ENCODE assay signal across 7 mouse cellular contexts in genomic region chr10:69352212-69353085, GRCm38 (mm10). TPM values are rescaled to one million over a fixed set of nuclear protein-coding genes. Genes with fewer than 3 reads are reported as not detected.
DNase-seq lines count a peak whose midpoint lies in the region; ATAC-seq lines count a peak whose summit lies in the region.

Cdk1 (minus strand) TSS chr10:69352938.

- DNase-seq in adrenal gland, adult 2 months, result peak; percentile 97
- DNase-seq in embryo, embryonic 9.5 days (ENCODE audit: extremely low spot score), result peak; percentile 95
- DNase-seq in gastrocnemius, postnatal 4 days (ENCODE audit: low spot score in 2 of 2), result peak; percentile 93 to 97
- peak; percentile 90 to 93 for DNase-seq in left cerebral cortex, postnatal 36 days (ENCODE audit: low spot score in 2 of 2)
- peak; percentile 99 for DNase-seq in midbrain, embryonic 11.5 days (ENCODE audit: low spot score, missing footprints)
- DNase-seq in skeletal muscle tissue, adult 2 months (ENCODE audit: low read depth, low spot score), result peak; percentile 91

- peak within 1 kb of the TSS; percentile 87 for H3K4me3 ChIP-seq in intestine, embryonic 16.5 days (ENCODE audit: low read length)
- H3K4me3 ChIP-seq in midbrain, embryonic 11.5 days (ENCODE audit: low read depth, low read length), result peak within 1 kb of the TSS; percentile 84

- H3K27ac ChIP-seq in intestine, embryonic 16.5 days (ENCODE audit: low read length), result peak within 1 kb of the TSS; percentile 84
- peak within 1 kb of the TSS; percentile 42; the same call in 1 of the 2 replicates for H3K27ac ChIP-seq in midbrain, embryonic 11.5 days (ENCODE audit: low read depth, low read length)

- WGBS in intestine, embryonic 16.5 days, result under 1% methylated on average over 51 of the region's 51 CpGs
- WGBS in midbrain, embryonic 11.5 days, result under 1% methylated on average over 51 of the region's 51 CpGs

- ATAC-seq in intestine, embryonic 16.5 days, result peak; percentile 95
- peak; percentile 97 for ATAC-seq in midbrain, embryonic 11.5 days (ENCODE audit: low FRiP score)

- peak within 1 kb of the TSS; percentile 80 for H3K4me2 ChIP-seq in intestine, embryonic 16.5 days (ENCODE audit: low read depth, low read length)
- H3K4me2 ChIP-seq in midbrain, embryonic 11.5 days, result peak within 1 kb of the TSS; percentile 87

- H3K9me3 ChIP-seq in intestine, embryonic 16.5 days (ENCODE audit: control insufficient read depth, low read length), result no peaks in the 10 kb centered on the region
- H3K9me3 ChIP-seq in midbrain, embryonic 11.5 days (ENCODE audit: control insufficient read depth, low read length), result no peaks in the 10 kb centered on the region

- 0 out of 2 replicates have a peak, but pooled peaks cover 8% of the 10 kb centered on the region for H3K36me3 ChIP-seq in intestine, embryonic 16.5 days (ENCODE audit: control insufficient read depth, insufficient read depth, low read length)
- peaks cover 17% of the 10 kb centered on the region for H3K36me3 ChIP-seq in midbrain, embryonic 11.5 days (ENCODE audit: control insufficient read depth, insufficient read depth, low read length)

- H3K9ac ChIP-seq in intestine, embryonic 16.5 days (ENCODE audit: low read depth, low read length), result peak within 1 kb of the TSS; percentile 91
- H3K9ac ChIP-seq in midbrain, embryonic 11.5 days (ENCODE audit: low read length), result peak within 1 kb of the TSS; percentile 96

- intact Hi-C loops in left cerebral cortex, postnatal 36 days (cut with DNase I), result no loop called here

- no peaks in the 10 kb centered on the region for H3K27me3 ChIP-seq in intestine, embryonic 16.5 days (replicated peaks; ENCODE audit: control insufficient read depth, insufficient read depth, low read length)
- H3K27me3 ChIP-seq in midbrain, embryonic 11.5 days (ENCODE audit: control insufficient read depth, insufficient read depth, low read length), result no peaks in the 10 kb centered on the region

- H3K4me1 ChIP-seq in intestine, embryonic 16.5 days (ENCODE audit: control insufficient read depth, insufficient read depth, low read length), result peaks cover 34% of the 10 kb centered on the region
- H3K4me1 ChIP-seq in midbrain, embryonic 11.5 days (ENCODE audit: control insufficient read depth, insufficient read depth, low read length), result peaks cover 27% of the 10 kb centered on the region

RNA-seq across cellular contexts. Expression of gene Cdk1, which starts in this region (rescaled TPM):
- 1 to 10 TPM; 4.2 to 6.2 TPM for total RNA-seq in adrenal gland, adult 2 months (2021)
- 2.0 and 3.6 TPM in 2 replicates for polyA plus RNA-seq in adrenal gland, adult 2 months (2012; rRNA removed)
- total RNA-seq in gastrocnemius, postnatal 4 days (2021), result 10 to 100 TPM; 52.7 to 56.0 TPM
- 339 and 377 TPM in 2 replicates for polyA plus RNA-seq in intestine, embryonic 16.5 days (2015; fragmentation: Nextera tagmentation; extraction: Ambion mirVana)
- total RNA-seq in left cerebral cortex, postnatal 36 days (2021), result 1 to 10 TPM in 1 of 2 experiments, under 1 TPM in 1; 0.68 to 1.6 TPM
- 408 and 424 TPM in 2 replicates for polyA plus RNA-seq in midbrain, embryonic 11.5 days (2014; fragmentation: Nextera tagmentation; extraction: Ambion mirVana)

Comparison
In these comparisons a context has a peak if more than half of its experiments do, and no peak if none do; other contexts are left out.
1. Peak in every context shown above with its lines: DNase-seq, ATAC-seq, H3K4me3 ChIP-seq and H3K27ac ChIP-seq.
2. RNA of gene Cdk1 (total RNA-seq): 52.7 to 56.0 TPM in gastrocnemius, postnatal 4 days; 4.2 to 6.2 TPM in adrenal gland, adult 2 months and 0.68 to 1.6 TPM in left cerebral cortex, postnatal 36 days; every median in the first group is over 4 times any median in the second.
3. RNA of gene Cdk1 (polyA plus RNA-seq): 408 to 424 TPM in midbrain, embryonic 11.5 days and 339 to 377 TPM in intestine, embryonic 16.5 days; 2.0 to 3.6 TPM in adrenal gland, adult 2 months; every median in the first group is over 10 times any median in the second.